Comparison of ENCODE assay signal across 11 mouse cellular contexts in genomic region chr9:116591071-116591470, GRCm38 (mm10).
DNase-seq lines count a peak whose midpoint lies in the region; ATAC-seq and TF ChIP-seq lines count a peak whose summit lies in the region.
"Had no signal": no experiment of that assay in that cellular context is flagged by ENCODE, and none has a peak within 500 bp of the region (broad histone marks: within the 10 kb centered on the region; RNA-seq: fewer than 3 reads in every experiment).

No protein-coding gene starts in this region.

- no peaks in the 10 kb centered on the region for H3K4me1 ChIP-seq in stomach, postnatal 0 days (replicated peaks; ENCODE audit: control insufficient read depth, insufficient read depth)
- no peaks in the 10 kb centered on the region for H3K4me1 ChIP-seq in midbrain, embryonic 11.5 days (ENCODE audit: control insufficient read depth, insufficient read depth, low read length)

- intact Hi-C loops in left cerebral cortex, postnatal 25 days (cut with DNase I), result no loop called here

- TF ChIP-seq CTCF in stomach, postnatal 0 days (IDR thresholded peaks at IDR 0.05; ENCODE audit: low read depth), result no peak

- no peak for ATAC-seq in stomach, postnatal 0 days (ENCODE audit: low FRiP score, low TSS enrichment)
- no peak for ATAC-seq in midbrain, embryonic 11.5 days (ENCODE audit: low FRiP score)

- H3K4me2 ChIP-seq in stomach, postnatal 0 days (replicated peaks; ENCODE audit: low read depth), result no peak overlapping the region
- H3K4me2 ChIP-seq in midbrain, embryonic 11.5 days, result no peak overlapping the region
- H3K4me2 ChIP-seq: embryonic facial prominence, embryonic 13.5 days had no signal

- no peak overlapping the region for H3K4me3 ChIP-seq in stomach, postnatal 0 days (ENCODE audit: low read depth, low read length)
- no peak overlapping the region for H3K4me3 ChIP-seq in midbrain, embryonic 11.5 days (ENCODE audit: low read depth, low read length)
- H3K4me3 ChIP-seq: embryonic facial prominence, embryonic 13.5 days had no signal

- no peak overlapping the region for H3K9ac ChIP-seq in stomach, postnatal 0 days (ENCODE audit: low read length)
- no peak overlapping the region for H3K9ac ChIP-seq in midbrain, embryonic 11.5 days (ENCODE audit: low read length)
- H3K9ac ChIP-seq: embryonic facial prominence, embryonic 13.5 days had no signal

- TF ChIP-seq EP300 in stomach, postnatal 0 days (optimal IDR thresholded peaks at IDR 0.05), result no peak

- H3K9me3 ChIP-seq in stomach, postnatal 0 days (ENCODE audit: control insufficient read depth, low read length), result no peaks in the 10 kb centered on the region
- no peaks in the 10 kb centered on the region; the same call in 1 of the 2 replicates for H3K9me3 ChIP-seq in midbrain, embryonic 11.5 days (ENCODE audit: control insufficient read depth, low read length)

- 68% methylated on average over 9 of the region's 9 CpGs for WGBS in stomach, postnatal 0 days
- WGBS in midbrain, embryonic 11.5 days, result 84% methylated on average over 9 of the region's 9 CpGs

- H3K36me3 ChIP-seq in stomach, postnatal 0 days (ENCODE audit: control insufficient read depth, insufficient read depth, low read length), result no peaks in the 10 kb centered on the region
- no peaks in the 10 kb centered on the region for H3K36me3 ChIP-seq in midbrain, embryonic 11.5 days (ENCODE audit: control insufficient read depth, insufficient read depth, low read length)

- H3K27me3 ChIP-seq in stomach, postnatal 0 days (ENCODE audit: control insufficient read depth, insufficient read depth, low read length), result no peaks in the 10 kb centered on the region
- H3K27me3 ChIP-seq in midbrain, embryonic 11.5 days (ENCODE audit: control insufficient read depth, insufficient read depth, low read length), result no peaks in the 10 kb centered on the region
- H3K27me3 ChIP-seq: embryonic facial prominence, embryonic 13.5 days had no signal

- H3K27ac ChIP-seq in stomach, postnatal 0 days (replicated peaks), result no peak overlapping the region
- H3K27ac ChIP-seq in midbrain, embryonic 11.5 days (ENCODE audit: low read depth, low read length), result no peak overlapping the region
- H3K27ac ChIP-seq: embryonic facial prominence, embryonic 13.5 days had no signal

- DNase-seq in right cerebral cortex, adult 18-20 months, result peak; percentile 33
- DNase-seq in right cerebral cortex, postnatal 4 days, result no peak
- peak; percentile 27 for DNase-seq in gastrocnemius, postnatal 10 days
- peak; percentile 18 to 63 for DNase-seq in left cerebral cortex, postnatal 25 days (ENCODE audit: low spot score in 2 of 2)
- peak; percentile 65 for DNase-seq in skeletal muscle tissue, adult 2 months (ENCODE audit: low read depth, low spot score)
- DNase-seq in stomach, postnatal 0 days (ENCODE audit: low spot score), result no peak
- DNase-seq in midbrain, embryonic 11.5 days (ENCODE audit: low spot score, missing footprints), result no peak
- no peak for DNase-seq in layer of hippocampus, postnatal 36 days
- DNase-seq: cerebellum, adult 18-20 months; thymus, postnatal 14 days had no signal

Comparison
In these comparisons a context has a peak if more than half of its experiments do, and no peak if none do; other contexts are left out.
1. DNase-seq: peak in right cerebral cortex, adult 18-20 months (single experiment), gastrocnemius, postnatal 10 days (single experiment), left cerebral cortex, postnatal 25 days (2 of 2) and skeletal muscle tissue, adult 2 months (single experiment); none in right cerebral cortex, postnatal 4 days (single experiment), stomach, postnatal 0 days (single experiment), midbrain, embryonic 11.5 days (single experiment) and layer of hippocampus, postnatal 36 days (0 of 2).